Mouse (Mus musculus): ENCODE measurements around the gene Rgs9. TPM values are rescaled to one million over a fixed set of nuclear protein-coding genes. Genes with fewer than 3 reads are reported as not detected.

The Rgs9 gene
- total RNA-seq, 2 experiments from 2014 or later = 0.24 TPM; not detected in 1

DNA sequence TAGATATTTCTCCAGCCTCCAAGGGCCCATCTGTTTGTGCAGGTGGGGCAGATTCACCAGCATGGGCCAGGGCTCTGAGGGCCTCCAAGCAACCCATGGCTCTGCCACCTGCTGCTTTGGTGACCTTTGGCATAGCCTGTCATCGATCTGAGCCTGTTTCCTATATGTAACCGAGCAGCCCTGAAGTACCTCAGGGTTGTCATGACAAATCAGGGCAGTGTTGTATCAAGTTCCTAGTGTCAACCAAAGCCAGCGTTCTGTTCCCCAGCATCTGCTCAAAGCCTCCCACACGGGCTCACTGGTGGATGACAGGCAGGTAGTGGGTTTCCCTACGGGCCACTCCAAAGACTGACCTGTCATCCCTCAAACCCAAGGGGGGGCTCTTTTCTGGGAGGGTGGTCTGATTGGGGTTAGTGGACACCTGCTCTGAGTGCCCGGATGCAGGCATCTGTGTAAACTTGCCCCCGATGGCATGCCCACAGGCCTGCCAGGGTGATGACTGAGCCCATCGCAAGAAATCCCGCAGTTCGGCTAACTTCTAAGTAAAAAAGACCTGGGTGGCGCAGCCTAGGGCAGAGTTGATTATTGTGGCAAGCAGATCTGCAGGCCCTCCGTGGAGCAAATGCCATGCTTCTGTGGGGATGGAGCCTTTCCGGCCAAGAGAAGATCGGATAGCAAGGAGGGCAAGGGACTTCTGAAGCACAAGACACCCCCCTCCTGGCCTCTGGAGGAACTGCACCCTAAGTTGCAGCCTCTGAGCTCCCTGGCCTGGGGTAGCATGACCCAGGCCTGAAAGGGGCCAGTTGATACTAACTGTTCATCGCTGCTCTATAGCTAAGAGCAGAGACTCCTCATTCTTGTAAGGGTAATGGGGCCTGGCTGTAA is 105.0 kb downstream of the Rgs9 start:
- ATAC-seq (replicated peaks; ENCODE audit: low FRiP score, low TSS enrichment, poor library complexity, severe bottlenecking) = peak; percentile 91

DNA sequence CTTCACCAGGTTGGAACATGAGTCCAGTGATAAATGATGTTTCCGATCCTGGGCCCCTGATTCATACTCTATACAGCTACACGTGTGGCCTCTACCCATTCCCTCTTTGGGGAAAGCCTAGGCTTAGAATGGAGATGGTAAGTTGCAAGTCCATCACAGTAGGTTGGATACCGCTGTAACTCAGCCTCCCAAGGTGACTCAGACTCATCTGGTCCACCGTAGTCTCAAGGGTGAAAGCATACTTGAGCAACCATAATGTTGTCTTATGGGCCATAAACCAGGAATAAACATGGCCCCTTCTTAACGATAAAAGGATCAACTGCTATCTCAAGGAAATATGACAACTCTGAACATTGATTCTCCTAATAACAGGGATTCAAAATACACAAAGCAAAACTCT is 109.7 kb downstream of the Rgs9 start:
- no peak for ATAC-seq (replicated peaks; ENCODE audit: low FRiP score, low TSS enrichment, poor library complexity, severe bottlenecking)

DNA sequence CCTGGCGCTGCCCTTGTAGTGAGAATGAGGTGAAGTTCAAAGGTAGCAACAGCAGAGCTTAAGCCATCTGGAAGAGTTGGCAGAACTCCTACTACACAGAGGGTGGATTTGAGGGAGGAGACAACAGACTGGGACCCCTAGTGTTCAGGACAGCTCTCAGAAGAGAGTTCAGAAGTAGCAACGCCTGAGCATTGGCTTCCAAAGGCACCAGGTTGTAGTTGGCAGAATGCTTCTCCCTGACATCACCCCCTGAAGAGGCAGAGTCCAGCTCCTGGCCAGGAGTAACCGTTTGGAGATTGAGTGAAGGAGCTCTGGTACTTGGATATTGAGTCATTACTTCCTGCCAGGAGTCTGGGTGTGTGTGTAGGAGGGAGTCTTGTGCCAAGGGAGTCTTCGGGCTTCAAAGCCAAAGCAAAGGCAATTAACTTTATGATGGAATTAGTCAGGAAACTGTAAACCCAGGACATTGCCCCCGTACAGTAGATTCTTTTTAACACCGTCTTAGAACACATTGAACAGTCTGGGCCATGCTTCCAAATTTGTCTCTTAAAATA is 110.2 kb downstream of the Rgs9 start:
- no peak for ATAC-seq (replicated peaks; ENCODE audit: low FRiP score, low TSS enrichment, poor library complexity, severe bottlenecking)

DNA sequence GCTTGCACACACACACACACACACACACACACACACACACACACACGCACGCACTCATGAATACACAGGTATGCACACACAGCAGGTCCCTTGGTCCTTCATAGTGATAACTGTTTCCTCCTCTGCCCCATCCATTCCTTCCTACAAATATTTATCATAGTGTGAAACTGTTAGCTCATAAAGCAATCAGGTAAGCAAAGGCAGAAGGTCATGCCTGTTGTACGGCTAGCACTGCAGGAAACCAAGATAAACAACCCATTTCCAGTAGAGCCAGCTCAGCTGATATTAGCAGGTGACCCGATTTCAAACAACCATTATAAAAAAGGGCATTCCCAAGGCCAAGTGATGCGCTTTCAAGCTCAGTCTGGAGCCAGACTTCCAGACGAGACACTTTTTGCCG is 116.8 kb downstream of the Rgs9 start:
- ATAC-seq (replicated peaks; ENCODE audit: low FRiP score, low TSS enrichment, poor library complexity, severe bottlenecking) = no peak

DNA sequence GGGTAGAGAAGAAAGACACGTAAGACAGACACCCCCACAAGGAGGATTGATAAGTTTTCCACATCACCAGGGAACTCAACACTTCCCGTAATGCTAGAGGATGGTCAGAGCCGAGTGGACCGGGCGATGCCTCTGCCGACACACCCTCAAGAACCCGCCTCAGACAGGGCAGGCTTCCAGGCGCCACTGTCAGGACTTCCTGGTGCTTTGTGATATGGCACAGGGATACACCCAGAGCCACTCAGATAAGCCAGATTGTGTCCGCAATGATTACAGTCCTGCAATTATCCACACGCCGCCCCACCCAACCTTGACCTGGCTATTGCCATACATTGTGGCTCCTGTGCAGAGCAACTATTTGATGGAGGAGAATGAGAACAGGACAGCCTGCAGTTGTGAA is 117.6 kb downstream of the Rgs9 start:
- no peak for ATAC-seq (replicated peaks; ENCODE audit: low FRiP score, low TSS enrichment, poor library complexity, severe bottlenecking)

DNA sequence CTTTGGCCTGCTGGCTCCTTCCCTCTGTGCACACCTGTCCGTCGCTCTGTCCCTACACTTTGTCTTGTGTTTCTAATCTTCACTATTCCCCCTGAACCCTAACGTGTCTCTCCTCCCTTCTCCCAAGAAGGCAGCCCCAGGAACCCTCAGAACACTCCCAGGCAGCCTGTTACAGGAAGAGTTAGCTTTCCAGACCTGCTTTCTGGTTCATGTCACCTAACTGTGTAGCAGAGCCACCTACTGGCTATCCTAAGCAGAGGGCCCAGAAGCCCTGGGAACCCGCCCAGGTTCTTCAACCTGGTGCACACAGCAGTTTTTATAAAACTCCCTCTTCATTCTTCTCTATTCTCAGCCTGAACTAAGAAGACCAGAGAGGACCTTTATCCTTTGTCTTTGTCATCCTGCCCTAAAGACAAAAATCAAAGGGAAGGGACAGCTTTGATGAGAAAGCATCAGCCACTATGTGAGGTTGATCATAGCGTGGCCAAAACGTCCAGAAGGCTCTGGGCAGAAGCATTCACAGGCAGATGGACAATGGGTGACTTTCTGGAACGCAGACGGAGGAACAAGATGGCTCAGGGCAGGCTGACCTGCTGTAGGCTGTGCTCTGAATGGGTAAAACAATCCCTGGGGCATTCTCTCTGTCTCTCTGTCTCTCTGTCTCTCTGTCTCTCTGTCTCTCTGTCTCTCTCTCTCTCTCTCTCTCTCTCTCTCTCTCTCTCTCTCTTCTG is 119.0 kb downstream of the Rgs9 start:
- no peak; the same call in 1 of the 2 replicates for ATAC-seq (replicated peaks; ENCODE audit: low FRiP score, low TSS enrichment, poor library complexity, severe bottlenecking)

DNA sequence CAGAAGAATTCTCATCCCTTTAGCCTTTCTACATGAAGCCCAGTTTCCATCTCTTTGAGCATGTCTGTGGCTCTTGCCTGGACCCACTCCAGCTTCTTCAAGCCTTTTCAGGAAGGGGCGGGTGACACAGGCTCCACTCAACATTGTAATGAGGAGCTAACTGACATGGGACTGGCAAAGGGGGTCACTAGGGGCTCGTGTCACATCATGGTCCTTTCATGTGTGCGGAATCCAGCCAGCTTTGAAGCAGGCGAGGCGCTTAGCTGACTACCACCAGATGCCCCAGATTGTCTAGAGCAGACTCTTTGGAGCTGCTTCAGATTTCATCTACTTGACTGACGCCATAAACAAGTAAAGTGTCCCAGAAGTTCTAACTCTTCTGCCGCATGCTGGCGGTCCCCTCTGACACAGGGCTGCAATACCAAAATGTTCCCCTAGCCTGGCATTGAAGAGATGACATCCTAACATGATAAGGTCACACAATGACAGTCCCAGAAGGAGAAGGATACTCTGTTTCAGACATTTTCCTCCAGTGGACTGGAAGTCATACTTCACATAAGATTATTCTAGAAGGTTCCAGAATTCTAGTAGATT is 122.5 kb downstream of the Rgs9 start:
- no peak for ATAC-seq (replicated peaks; ENCODE audit: low FRiP score, low TSS enrichment, poor library complexity, severe bottlenecking)

Other genes starting within 250 kb of the Rgs9 start
- not detected in 2 replicates for gene E030025P04Rik, start 153.8 kb downstream of the Rgs9 start, total RNA-seq (2014; fragmentation: Nextera tagmentation)
- gene E030025P04Rik, start 153.8 kb downstream of the Rgs9 start, total RNA-seq (2017) = not detected in 2 replicates
- gene Gna13, start 64.7 kb upstream of the Rgs9 start, total RNA-seq (2014; fragmentation: Nextera tagmentation) = 34.0 and 40.6 TPM in 2 replicates
- 36.7 and 37.1 TPM in 2 replicates for gene Gna13, start 64.7 kb upstream of the Rgs9 start, total RNA-seq (2017)
- 0.12 TPM in 1 of 2 replicates, not detected in the other for gene 9930022D16Rik, start 115.8 kb upstream of the Rgs9 start, total RNA-seq (2014; fragmentation: Nextera tagmentation)
- gene 9930022D16Rik, start 115.8 kb upstream of the Rgs9 start, total RNA-seq (2017) = 1.2 TPM in 1 of 2 replicates, not detected in the other
- gene Amz2, start 127.8 kb upstream of the Rgs9 start, total RNA-seq (2014; fragmentation: Nextera tagmentation) = 50.3 and 51.7 TPM in 2 replicates
- 79.1 and 90.9 TPM in 2 replicates for gene Amz2, start 127.8 kb upstream of the Rgs9 start, total RNA-seq (2017)
- 7.3 and 9.3 TPM in 2 replicates for gene Arsg, start 175.2 kb upstream of the Rgs9 start, total RNA-seq (2014; fragmentation: Nextera tagmentation)
- 4.1 and 4.7 TPM in 2 replicates for gene Arsg, start 175.2 kb upstream of the Rgs9 start, total RNA-seq (2017)
- gene Slc16a6, start 175.5 kb upstream of the Rgs9 start, total RNA-seq (2014; fragmentation: Nextera tagmentation) = 40.6 and 46.9 TPM in 2 replicates
- 16.5 and 20.6 TPM in 2 replicates for gene Slc16a6, start 175.5 kb upstream of the Rgs9 start, total RNA-seq (2017)